Mouse (Mus musculus): ENCODE data around the gene Mfsd12.

- TF ChIP-seq CTCF (IDR thresholded peaks at IDR 0.05; ENCODE audit: borderline replicate concordance, extremely low read depth, insufficient read depth, insufficient read length) (no peak), POLR2A (IDR thresholded peaks at IDR 0.05; ENCODE audit: borderline replicate concordance, extremely low read depth, insufficient read depth, insufficient read length, poor library complexity, severe bottlenecking) (no peak)
Measured at GRCm38 (mm10) chr10:81379809-81380378, 22.6 kb downstream of the Mfsd12 start.

Data from brain, embryonic 14.5 days (tissue).